Mouse (Mus musculus) kidney, adult 9 months (tissue): ENCODE measurements at regions not wholly inside any gene's neighbourhood (a gene's known extent, or its start where the extent isn't known, plus 50 kb on each side); places are given as distances from the start of the nearest gene placed in this dataset.

Source experiments
- DNase-seq: peaks from one replicate; pipeline ENCODE4 v3.0.0; 2022

GRCm38 (mm10) chr13:11268673-11269340 is 837.9 kb downstream of the Ryr2 start:
- DNase-seq, result peak; percentile 22

- DNase-seq, result no peak
These were observed 859.2 kb downstream of the Ryr2 start for GRCm38 (mm10) chr13:11247541-11247940.

- DNase-seq, result no peak
These were observed 856.2 kb upstream of the Chrm3 start for GRCm38 (mm10) chr13:11216671-11217330.

GRCm38 (mm10) chr13:11210109-11210508 is 849.5 kb upstream of the Chrm3 start:
- peak; percentile 20 for DNase-seq

- DNase-seq, result no peak
These were observed 844.7 kb upstream of the Chrm3 start for GRCm38 (mm10) chr13:11205216-11205786.

- no peak for DNase-seq
These were observed 841.3 kb upstream of the Chrm3 start for GRCm38 (mm10) chr13:11201978-11202377.

- no peak for DNase-seq
These were observed 831.8 kb upstream of the Chrm3 start for GRCm38 (mm10) chr13:11192471-11192870.

GRCm38 (mm10) chr13:11181191-11181590 is 820.5 kb upstream of the Chrm3 start:
- DNase-seq, result no peak

- DNase-seq, result no peak
These were observed 819.7 kb upstream of the Chrm3 start for GRCm38 (mm10) chr13:11180356-11180755.

- no peak for DNase-seq
These were observed 817.9 kb upstream of the Chrm3 start for GRCm38 (mm10) chr13:11178586-11178985.

GRCm38 (mm10) chr13:11177642-11178420 is 817.2 kb upstream of the Chrm3 start:
- no peak for DNase-seq

- no peak for DNase-seq
These were observed 806.5 kb upstream of the Chrm3 start for GRCm38 (mm10) chr13:11167115-11167514.

GRCm38 (mm10) chr13:11164130-11164529 is 803.5 kb upstream of the Chrm3 start:
- DNase-seq, result no peak

- DNase-seq, result no peak
These were observed 786.6 kb upstream of the Chrm3 start for GRCm38 (mm10) chr13:11147268-11147667.

GRCm38 (mm10) chr13:11107693-11108092 is 747.0 kb upstream of the Chrm3 start:
- DNase-seq, result no peak

- DNase-seq, result no peak
These were observed 745.8 kb upstream of the Chrm3 start for GRCm38 (mm10) chr13:11106426-11106825.

GRCm38 (mm10) chr13:11105571-11105970 is 744.9 kb upstream of the Chrm3 start:
- DNase-seq, result peak; percentile 41

GRCm38 (mm10) chr13:11099586-11099950 is 738.9 kb upstream of the Chrm3 start:
- no peak for DNase-seq

- DNase-seq, result peak; percentile 22
These were observed 738.4 kb upstream of the Chrm3 start for GRCm38 (mm10) chr13:11098899-11099585.

- no peak for DNase-seq
These were observed 732.3 kb upstream of the Chrm3 start for GRCm38 (mm10) chr13:11092911-11093310.
